Mouse (Mus musculus) limb, embryonic 15.5 days (tissue): ENCODE measurements at regions not wholly inside any gene's neighbourhood (a gene's known extent, or its start where the extent isn't known, plus 50 kb on each side); places are given as distances from the start of the nearest gene placed in this dataset.

ENCODE experiments used
- ATAC-seq: fragments of 200-750 bp; cut with Nextera tagmentation; 2 replicates; pipeline ENCODE4 v1.8.0; 2017; ENCODE audit warnings: low read depth, moderate TSS enrichment; ENCODE audit not compliant: insufficient number of reproducible peaks, low FRiP score, low TSS enrichment
- H3K27ac ChIP-seq: fragments of 300-500 bp; sonication (generic); 2 replicates; pipeline ENCODE4 v1.5.1; 2015; ENCODE audit warnings: moderate library complexity, mild to moderate bottlenecking, inconsistent platforms
- H3K27me3 ChIP-seq: fragments of 300-500 bp; sonication (generic); 2 replicates; pipeline ENCODE4 v1.6.1; 2015; ENCODE audit warnings: inconsistent platforms
- H3K36me3 ChIP-seq: fragments of 300-500 bp; sonication (generic); 2 replicates; pipeline ENCODE4 v1.6.1; 2015; ENCODE audit warnings: inconsistent platforms
- H3K4me1 ChIP-seq: fragments of 300-500 bp; sonication (generic); 2 replicates; pipeline ENCODE4 v1.6.1; 2015; ENCODE audit warnings: inconsistent platforms
- H3K4me2 ChIP-seq: fragments of 300-500 bp; sonication (generic); 2 replicates; pipeline ENCODE4 v1.6.1; 2015; ENCODE audit warnings: mild to moderate bottlenecking, inconsistent platforms
- H3K4me3 ChIP-seq: fragments of 300-500 bp; sonication (generic); 2 replicates; pipeline ENCODE4 v1.5.1; 2015; ENCODE audit warnings: mild to moderate bottlenecking, inconsistent platforms
- H3K9ac ChIP-seq: fragments of 300-500 bp; sonication (generic); 2 replicates; pipeline ENCODE4 v1.6.1; 2015; ENCODE audit warnings: inconsistent platforms
- H3K9me3 ChIP-seq: fragments of 300-500 bp; sonication (generic); 2 replicates; pipeline ENCODE4 v1.6.1; 2016; ENCODE audit warnings: inconsistent platforms
- WGBS: fragments of 180-500 bp; shearing (Covaris S2); methylation state at CpG from one replicate; pipeline ENCODE4 v1.1.7; 2015; 5-methylcytosine and 5-hydroxymethylcytosine counted together

- WGBS = 36% methylated on average over 2 of the region's 2 CpGs
- Histone ChIP-seq H3K27me3 (no peaks in the 10 kb centered on the region), H3K36me3 (no peaks in the 10 kb centered on the region), H3K4me1 (0 out of 2 replicates have a peak, but pooled peaks cover 4% of the 10 kb centered on the region), H3K9me3 (no peaks in the 10 kb centered on the region), H3K4me3 (no peak overlapping the region), H3K4me2 (no peak overlapping the region), H3K27ac (no peak overlapping the region), H3K9ac (no peak overlapping the region)
- ATAC-seq = no peak
Observed at GRCm38 (mm10) chr15:25468478-25468877, 54.9 kb upstream of the Basp1 start.

DNA sequence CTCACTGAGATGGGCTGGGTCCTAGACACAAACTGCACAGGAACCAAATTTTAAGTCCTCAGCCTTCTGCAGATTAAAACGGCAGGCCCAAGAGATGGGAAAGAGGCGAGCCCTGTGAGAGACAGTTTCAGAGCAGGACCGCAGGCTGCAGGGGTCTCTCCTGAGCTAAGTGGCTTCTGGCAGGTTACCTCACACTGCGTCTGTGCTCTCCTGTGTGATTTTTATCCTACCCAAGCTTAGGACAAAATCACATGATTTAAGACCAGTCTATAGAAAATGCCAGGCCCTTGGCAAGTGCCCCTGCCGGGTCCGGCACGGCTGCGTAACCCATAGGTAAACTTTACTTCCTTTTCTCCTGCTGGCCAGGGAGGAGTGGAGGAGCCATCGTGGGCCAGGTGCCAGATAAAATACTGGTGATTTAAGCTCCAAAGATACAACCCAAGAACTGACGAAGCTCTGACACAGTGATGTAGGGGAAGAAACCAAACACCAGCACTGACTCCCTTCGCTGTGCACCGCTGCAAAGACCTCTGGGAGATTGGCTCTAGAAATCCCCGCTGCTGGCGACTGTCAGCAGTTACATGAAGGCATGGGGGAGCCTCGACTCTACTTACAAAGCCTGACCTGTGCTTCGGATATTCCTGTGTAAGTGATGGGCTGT, 55.8 kb upstream of the Basp1 start:
- Histone ChIP-seq H3K27ac (no peak overlapping the region), H3K9me3 (no peaks in the 10 kb centered on the region), H3K4me1 (0 out of 2 replicates have a peak, but pooled peaks cover 4% of the 10 kb centered on the region), H3K9ac (no peak overlapping the region), H3K27me3 (no peaks in the 10 kb centered on the region), H3K4me2 (no peak overlapping the region), H3K36me3 (no peaks in the 10 kb centered on the region), H3K4me3 (no peak overlapping the region)
- 53% methylated on average over 16 of the region's 16 CpGs for WGBS
- 0 out of 2 replicates have a peak, but pooled peaks have one; percentile 19 for ATAC-seq

DNA sequence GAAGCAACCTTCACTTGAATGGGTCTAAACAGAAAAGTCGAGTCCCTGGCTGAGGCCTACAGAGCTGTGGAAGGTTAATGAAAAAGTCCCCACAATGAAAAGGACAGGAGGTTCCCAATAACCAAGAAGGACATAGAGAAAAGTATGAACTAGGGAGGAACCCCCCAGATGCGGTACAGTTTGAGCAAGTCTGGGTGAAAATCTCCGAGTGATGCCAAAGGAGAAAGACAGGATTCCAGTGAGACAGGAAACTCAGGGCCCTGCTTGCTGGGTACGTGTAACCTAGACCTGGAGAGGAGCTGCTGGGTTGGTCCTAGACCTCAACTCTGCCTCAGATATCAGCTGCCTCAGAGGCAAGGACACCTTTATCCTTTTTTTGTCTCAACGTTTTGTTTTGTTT, 57.8 kb upstream of the Basp1 start:
- no peak for ATAC-seq
- Histone ChIP-seq H3K36me3 (no peaks in the 10 kb centered on the region), H3K27me3 (no peaks in the 10 kb centered on the region), H3K4me1 (0 out of 2 replicates have a peak, but pooled peaks cover 4% of the 10 kb centered on the region), H3K9me3 (no peaks in the 10 kb centered on the region), H3K4me3 (no peak overlapping the region), H3K27ac (no peak overlapping the region), H3K9ac (no peak overlapping the region), H3K4me2 (no peak overlapping the region)
- 91% methylated on average over 5 of the region's 5 CpGs for WGBS

DNA sequence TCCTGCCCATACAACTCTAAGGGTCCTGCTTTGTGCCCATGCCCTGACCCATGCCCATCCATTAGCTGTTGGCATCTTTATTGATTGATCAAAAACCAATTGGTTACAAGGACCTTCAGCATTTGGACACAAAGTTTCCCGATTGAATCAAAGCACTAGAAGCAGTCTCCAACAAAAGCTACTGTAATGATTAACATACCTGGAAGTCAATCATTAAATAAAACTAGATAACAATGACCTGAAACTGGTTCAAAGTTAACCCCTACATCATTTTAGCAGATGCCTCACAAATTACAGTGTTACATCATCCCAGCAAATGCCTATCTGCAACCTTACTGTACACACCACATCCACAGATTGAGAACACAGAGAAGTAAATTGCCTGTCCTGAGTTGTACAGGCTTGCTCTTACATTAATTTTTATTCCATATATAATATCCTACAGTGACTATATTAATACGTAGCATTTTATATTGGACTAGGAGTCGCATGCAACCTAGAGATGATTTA, 59.7 kb upstream of the Basp1 start:
- no peak overlapping the region for H3K4me2 ChIP-seq
- 92% methylated on average over 3 of the region's 3 CpGs for WGBS

GRCm38 (mm10) chr15:25474096-25474495, 60.5 kb upstream of the Basp1 start:
- H3K27ac ChIP-seq = no peak overlapping the region
- no peaks in the 10 kb centered on the region for H3K36me3 ChIP-seq
- no peaks in the 10 kb centered on the region for H3K9me3 ChIP-seq
- H3K27me3 ChIP-seq = no peaks in the 10 kb centered on the region
- H3K4me1 ChIP-seq = 0 out of 2 replicates have a peak, but pooled peaks cover 4% of the 10 kb centered on the region
- no peak overlapping the region for H3K9ac ChIP-seq
- no peak overlapping the region for H3K4me3 ChIP-seq
- no peak for ATAC-seq
- H3K4me2 ChIP-seq = no peak overlapping the region
- WGBS = 83% methylated on average over 3 of the region's 3 CpGs

More for the DNA sequence above, 59.7 kb upstream of the Basp1 start:
- no peak for ATAC-seq
- no peak overlapping the region for H3K27ac ChIP-seq
- H3K9ac ChIP-seq = no peak overlapping the region
- 0 out of 2 replicates have a peak, but pooled peaks cover 4% of the 10 kb centered on the region for H3K4me1 ChIP-seq
- H3K27me3 ChIP-seq = no peaks in the 10 kb centered on the region
- no peak overlapping the region for H3K4me3 ChIP-seq
- H3K36me3 ChIP-seq = no peaks in the 10 kb centered on the region
- H3K9me3 ChIP-seq = no peaks in the 10 kb centered on the region

- H3K4me1 ChIP-seq = no peaks in the 10 kb centered on the region
- H3K36me3 ChIP-seq = no peaks in the 10 kb centered on the region
- H3K9ac ChIP-seq = no peak overlapping the region
- WGBS = 72% methylated on average over 3 of the region's 3 CpGs
- no peak overlapping the region for H3K4me3 ChIP-seq
- no peaks in the 10 kb centered on the region for H3K27me3 ChIP-seq
- H3K4me2 ChIP-seq = no peak overlapping the region
- ATAC-seq = no peak
- H3K27ac ChIP-seq = no peak overlapping the region
- H3K9me3 ChIP-seq = no peaks in the 10 kb centered on the region
Observed at GRCm38 (mm10) chr15:25482586-25482985, 69.0 kb upstream of the Basp1 start.

- Histone ChIP-seq H3K4me1 (peaks cover 4% of the 10 kb centered on the region; the same call in 1 of the 2 replicates), H3K9ac (no peak overlapping the region), H3K27ac (no peak overlapping the region), H3K4me2 (no peak overlapping the region), H3K36me3 (no peaks in the 10 kb centered on the region), H3K27me3 (no peaks in the 10 kb centered on the region), H3K4me3 (no peak overlapping the region), H3K9me3 (no peaks in the 10 kb centered on the region)
- WGBS = 67% methylated on average over 9 of the region's 9 CpGs
- no peak for ATAC-seq
Observed at GRCm38 (mm10) chr15:25485372-25485771, 71.8 kb upstream of the Basp1 start.

DNA sequence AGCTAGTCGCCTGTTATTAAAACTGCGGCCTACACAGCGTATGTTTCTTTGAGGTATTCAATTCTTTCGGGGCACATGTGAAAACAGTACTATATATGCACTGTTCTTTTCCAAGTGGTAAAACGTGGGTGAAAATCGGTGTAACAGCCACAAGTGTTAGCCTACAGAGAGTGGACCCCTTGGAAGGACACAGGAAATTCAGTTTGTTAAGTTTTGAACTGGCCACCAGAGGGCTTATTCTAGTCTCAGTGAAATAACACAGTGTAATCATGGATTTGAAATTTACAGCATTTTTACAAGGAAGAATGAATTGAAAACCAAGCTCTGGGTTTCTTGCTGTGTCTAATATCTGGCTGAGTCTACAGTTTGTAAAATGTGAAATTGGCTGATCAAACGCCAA, 72.6 kb upstream of the Basp1 start:
- H3K36me3 ChIP-seq = no peaks in the 10 kb centered on the region
- H3K9me3 ChIP-seq = no peaks in the 10 kb centered on the region
- no peak overlapping the region for H3K4me2 ChIP-seq
- no peak overlapping the region for H3K9ac ChIP-seq
- peaks cover 4% of the 10 kb centered on the region; the same call in 1 of the 2 replicates for H3K4me1 ChIP-seq
- no peak overlapping the region for H3K27ac ChIP-seq
- no peak overlapping the region for H3K4me3 ChIP-seq
- 0 out of 2 replicates have a peak, but pooled peaks have one; percentile 22 for ATAC-seq
- 65% methylated on average over 7 of the region's 7 CpGs for WGBS
- no peaks in the 10 kb centered on the region for H3K27me3 ChIP-seq

DNA sequence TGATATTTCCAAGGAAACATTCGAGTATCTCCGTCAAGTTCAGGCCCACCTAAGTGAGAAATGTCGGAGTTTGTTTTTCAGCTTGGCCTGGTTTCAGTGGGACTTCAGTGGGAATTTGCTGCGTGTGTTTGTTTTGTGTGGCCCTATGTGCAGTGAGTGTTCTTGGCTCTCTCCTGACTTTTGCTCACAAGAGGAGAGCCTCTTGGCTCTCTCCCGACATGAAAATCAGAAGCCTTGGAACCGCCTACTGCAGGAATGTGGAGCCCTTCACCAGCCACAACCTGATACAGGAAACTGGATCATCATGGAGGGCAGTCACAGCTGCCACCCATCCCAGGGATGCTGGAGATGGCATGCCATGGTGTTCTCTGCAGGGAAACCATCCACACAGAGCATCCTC, 76.2 kb upstream of the Basp1 start:
- Histone ChIP-seq H3K9me3 (no peaks in the 10 kb centered on the region), H3K4me3 (no peak overlapping the region), H3K4me2 (no peak overlapping the region), H3K36me3 (no peaks in the 10 kb centered on the region), H3K27me3 (no peaks in the 10 kb centered on the region), H3K4me1 (peaks cover 8% of the 10 kb centered on the region; the same call in 1 of the 2 replicates), H3K27ac (no peak overlapping the region), H3K9ac (no peak overlapping the region)
- no peak for ATAC-seq
- 62% methylated on average over 6 of the region's 6 CpGs for WGBS

DNA sequence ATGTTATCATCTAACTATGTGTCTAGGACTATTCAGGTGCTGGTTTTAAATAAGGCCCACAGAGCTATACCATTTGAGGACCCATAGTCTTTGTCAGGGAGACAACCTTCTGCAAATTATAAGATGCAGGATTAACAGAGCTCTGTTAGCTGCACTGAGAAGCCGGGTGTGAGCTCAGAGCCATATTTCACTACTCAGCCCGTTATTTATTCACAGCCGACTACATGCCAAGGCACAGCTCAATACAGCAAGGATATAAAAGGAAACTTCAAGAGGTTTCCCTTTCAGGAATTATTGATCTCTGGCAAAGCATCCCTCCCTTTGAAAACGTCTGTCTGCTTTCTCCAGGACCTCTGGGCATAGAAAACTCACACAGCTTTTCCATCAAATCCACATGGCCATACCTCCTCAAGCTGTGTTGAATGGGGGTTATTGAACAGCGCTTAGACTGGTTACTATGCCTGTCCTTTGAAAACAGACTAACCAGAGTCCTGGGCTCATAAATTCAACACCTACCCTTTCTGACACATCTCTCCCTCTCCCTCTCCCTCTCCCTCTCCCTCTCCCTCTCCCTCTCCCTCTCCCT, 78.7 kb upstream of the Basp1 start:
- Histone ChIP-seq H3K36me3 (no peaks in the 10 kb centered on the region), H3K9ac (no peak overlapping the region), H3K4me1 (peaks cover 8% of the 10 kb centered on the region; the same call in 1 of the 2 replicates), H3K27ac (no peak overlapping the region), H3K4me2 (no peak overlapping the region), H3K4me3 (no peak overlapping the region), H3K27me3 (no peaks in the 10 kb centered on the region), H3K9me3 (no peaks in the 10 kb centered on the region)
- 20% methylated on average over 5 of the region's 5 CpGs for WGBS
- no peak for ATAC-seq

DNA sequence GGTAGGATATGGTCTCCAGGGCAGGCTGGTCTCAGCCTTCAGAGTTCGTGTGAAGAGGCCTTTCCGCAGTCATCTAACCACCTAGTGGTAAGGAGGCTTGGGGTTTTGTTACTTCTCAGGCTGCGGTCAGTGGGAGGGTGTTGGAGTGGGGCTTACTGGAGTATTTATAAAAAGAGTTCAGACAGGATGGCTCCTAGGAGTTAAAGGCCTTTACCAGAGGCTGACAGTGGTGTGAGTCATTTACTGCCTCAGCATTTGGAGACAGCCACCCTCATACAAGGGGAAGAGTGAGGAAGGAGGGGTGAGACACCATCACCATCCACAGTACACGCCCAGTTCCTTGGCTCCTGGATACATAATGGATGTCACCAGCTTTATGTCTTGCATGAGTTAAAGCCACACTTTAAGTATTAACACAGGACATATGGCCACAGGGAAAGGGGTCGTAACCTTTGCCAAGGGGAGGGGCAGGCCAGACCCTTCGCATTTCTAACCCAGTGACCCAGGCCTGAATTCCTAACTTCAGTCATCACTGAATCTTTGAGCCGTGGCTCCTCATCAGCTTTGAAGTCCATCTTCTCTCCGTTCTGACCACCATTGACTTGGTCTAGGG, 81.2 kb upstream of the Basp1 start:
- Histone ChIP-seq H3K4me3 (no peak overlapping the region), H3K27ac (no peak overlapping the region), H3K9ac (no peak overlapping the region), H3K9me3 (no peaks in the 10 kb centered on the region), H3K4me2 (no peak overlapping the region), H3K36me3 (no peaks in the 10 kb centered on the region), H3K4me1 (peaks cover 6% of the 10 kb centered on the region; the same call in 1 of the 2 replicates), H3K27me3 (no peaks in the 10 kb centered on the region)
- WGBS = 57% methylated on average over 8 of the region's 8 CpGs
- no peak for ATAC-seq
